Mouse (Mus musculus) mesoderm, embryonic 11.5 days (tissue): ENCODE data around the gene Wdr6.

Experiments
- DNase-seq: peaks from one replicate; pipeline ENCODE4 v3.0.0-alpha.2; 2012; ENCODE audit warnings: low read depth, low spot score

Gene Wdr6

DNA sequence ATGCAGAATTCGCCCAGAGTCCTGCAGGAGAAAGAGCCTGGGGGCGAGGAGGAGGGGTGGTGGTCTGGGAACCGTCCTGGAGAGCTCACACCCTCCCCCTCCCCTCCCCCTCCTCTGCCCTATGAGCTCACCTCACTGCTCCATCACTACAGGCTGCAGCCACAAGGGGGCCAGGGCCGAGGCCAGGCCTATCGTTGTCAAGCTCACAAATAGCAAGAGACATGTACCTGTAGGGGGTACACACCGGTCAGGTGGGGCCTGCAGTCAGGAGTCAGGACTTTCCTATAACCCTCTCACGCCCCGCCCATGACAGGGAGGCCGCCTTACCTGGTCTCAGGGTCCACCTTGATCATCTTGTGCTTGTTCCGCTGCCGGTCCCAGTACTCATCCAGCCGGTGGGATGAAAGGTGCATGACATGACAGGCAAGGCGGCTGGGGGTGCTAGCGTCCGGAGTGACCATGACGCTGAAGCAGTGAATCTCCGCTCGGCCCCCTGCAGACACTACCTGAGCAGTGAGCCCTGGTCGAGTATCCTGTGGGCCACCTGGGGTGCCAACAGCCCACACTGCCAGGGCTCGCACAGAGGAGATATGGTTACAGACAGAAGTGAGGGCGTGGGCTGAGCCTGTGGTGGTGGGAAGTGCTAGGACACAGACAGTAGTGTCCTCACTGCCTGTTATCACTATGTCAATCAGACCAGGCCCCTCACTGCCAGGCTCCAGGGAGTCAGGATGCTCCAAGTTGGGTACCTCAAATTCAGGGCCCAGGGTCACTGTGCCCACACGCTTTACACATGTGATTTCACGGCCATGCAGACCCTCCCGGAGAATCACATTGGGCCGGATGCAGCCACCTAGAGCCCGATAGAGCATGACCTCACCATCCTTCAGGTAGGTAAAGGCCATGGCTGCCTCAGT, 4.5 kb downstream of the Wdr6 start:
- peak; percentile 82 for DNase-seq

DNA sequence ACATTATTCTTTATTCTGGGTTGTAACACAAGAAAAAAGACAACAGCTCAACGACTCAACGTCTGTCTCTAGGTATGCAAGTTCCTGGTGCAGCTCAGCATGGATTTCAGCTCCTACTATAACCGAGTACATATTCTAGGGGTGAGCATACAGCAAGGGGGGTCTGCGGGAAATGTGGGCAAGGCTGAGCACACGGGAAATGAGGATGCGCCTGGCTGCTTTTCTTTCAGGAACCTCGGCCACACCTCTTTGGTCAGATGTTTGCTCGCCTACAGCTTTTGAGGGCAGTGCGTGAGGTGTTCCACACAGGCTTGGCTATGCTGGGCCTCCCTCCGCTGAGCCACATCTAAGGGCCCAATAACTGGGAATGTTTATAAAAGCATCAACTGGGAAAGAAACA, 6.2 kb downstream of the Wdr6 start:
- DNase-seq = no peak

DNA sequence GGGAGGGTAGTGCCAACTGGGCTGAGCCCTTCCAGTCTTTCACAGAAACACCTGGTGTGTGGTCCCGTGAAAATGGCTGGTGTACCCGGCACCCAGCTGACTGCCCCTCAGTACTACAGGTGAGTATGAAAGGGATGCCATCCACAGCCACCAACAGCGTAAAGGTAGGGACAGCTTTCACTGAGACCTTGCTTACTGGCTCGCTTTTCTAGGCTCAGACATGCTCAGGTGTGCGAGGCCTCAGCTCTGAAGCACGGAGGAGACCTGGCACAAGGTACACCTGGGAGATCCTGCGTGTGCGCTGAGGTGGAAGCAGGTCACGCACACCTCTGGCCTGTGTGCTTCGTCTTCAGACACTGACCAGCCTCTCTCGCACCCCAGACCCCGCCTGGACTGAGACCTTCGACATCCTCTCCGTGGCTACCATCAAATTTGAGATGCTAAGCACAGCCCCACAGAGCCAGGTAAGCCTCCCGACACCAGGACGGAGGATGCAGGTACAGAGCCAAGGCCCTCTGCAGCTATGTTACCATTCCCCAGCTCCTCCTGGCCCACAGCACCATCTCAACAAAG, 7.1 kb downstream of the Wdr6 start:
- DNase-seq = no peak

DNA sequence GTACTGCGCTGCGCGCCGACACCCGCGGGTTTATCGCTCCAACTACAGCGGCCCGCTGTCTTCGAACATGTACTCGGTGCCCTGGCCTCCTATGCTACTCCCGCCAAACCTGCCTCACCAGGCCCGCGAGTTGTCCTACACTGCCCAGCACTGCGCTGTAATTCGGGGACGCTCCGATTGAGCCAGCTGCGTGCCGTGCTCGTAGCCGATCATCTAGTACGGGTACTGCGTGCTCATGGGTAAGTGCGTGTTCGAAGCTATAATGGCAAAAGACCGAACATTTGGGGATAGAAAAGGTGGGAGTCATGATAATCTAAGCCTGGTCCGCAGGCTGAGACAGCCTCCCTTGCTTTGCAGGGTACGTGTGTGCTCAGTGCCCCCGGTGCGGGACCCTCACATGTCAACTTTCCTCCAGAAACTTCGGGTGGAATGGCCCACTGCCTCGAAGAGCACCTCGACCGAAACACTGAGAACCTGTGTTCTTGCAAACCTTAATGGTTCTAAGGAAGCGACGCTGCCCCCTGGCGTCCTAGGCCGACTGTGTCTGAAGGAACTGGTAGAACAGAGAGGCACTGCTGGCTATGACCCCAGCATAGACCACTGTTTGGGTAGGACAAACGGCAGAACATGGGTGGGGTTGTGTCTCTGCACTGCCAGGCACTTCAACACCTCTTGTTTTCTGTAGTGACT, 8.2 kb downstream of the Wdr6 start:
- peak; percentile 81 for DNase-seq

DNA sequence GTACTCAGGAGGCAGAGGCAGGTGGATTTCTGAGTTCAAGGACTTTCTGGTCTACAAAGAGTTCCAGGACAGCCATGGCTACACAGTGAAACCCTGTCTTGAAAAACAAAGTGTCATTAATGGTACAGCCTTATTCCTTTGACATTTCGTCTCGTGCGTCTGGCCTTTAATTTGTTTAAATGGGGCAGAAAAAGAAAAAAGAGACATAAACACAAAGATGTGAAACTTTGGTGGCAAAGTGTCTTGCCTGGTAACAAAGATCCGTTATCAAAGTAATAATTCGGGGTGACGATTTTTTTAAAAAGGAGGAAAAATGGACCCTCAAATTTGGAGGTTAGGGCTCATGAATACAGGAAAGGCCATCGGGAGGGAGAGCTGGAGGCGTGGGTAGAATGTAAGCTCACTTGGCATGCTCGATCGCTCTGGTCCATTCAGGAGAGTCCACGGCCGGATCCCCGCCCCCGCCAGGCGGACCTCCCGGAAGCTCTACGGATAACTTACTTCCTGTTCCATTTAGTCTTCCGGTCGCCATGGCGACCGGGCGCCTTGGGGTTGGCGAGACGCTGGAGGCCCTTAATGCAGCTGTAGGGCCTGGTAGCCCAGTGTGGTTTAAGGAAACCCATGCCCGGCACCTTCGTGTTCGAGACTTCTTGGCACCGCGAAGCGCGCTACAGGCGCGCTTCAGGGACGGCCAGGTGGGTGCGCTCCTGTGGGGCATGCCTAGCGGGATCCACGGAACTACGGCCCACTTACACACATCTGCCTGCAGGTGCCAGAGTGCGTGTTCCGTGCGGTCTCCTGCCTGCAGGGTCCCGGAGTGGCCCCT, 8.9 kb downstream of the Wdr6 start, which contains the start of gene Dalrd3:
Gene Dalrd3 (plus strand): TSS at position 506 of the 826 bp plus-strand sequence.
- DNase-seq = peak; percentile 95

DNA sequence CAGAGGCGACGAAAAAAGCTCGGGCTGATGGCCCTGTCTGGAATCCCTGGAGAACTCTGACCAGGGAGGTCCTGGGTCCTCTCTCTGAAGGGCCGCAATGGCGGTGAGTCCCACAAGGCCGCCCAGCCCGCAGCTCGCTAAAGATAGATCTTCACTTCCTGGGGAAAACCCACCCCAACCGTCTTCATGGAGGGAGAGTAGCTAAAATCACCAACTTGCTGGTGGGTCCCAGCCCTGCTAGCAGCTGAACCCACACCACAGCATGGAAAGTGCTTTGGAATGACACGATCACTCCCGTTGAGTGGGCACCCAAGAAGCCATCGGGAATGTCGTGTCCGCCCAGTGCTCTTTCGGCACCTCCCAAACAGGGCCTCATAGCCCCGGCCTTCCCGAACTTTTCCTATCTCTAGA, 10.0 kb downstream of the Wdr6 start:
- no peak for DNase-seq

DNA sequence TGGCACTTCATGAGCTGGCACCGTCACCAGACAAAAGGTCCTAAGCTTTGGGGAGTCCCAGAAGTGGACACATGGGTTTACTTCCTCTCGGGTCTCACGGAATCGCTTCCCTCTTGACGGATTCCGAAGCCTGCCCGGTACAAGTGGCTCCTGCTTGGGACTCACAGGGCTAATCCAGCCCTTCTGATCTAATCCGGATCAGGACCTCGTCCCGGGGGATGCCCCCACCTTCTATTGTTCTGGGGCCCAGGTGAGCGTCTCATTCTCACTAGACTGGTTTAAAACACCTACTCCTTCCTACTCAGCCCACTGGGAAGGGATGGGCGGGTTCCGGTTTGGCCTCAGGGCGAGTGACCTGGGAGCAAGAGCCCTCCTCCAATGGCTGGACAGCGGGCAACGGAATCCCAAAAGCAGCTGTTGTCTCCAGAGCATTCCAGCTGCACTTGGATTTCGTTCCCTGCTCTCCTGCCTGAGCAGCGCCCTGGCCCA, 10.6 kb downstream of the Wdr6 start:
- DNase-seq = no peak

DNA sequence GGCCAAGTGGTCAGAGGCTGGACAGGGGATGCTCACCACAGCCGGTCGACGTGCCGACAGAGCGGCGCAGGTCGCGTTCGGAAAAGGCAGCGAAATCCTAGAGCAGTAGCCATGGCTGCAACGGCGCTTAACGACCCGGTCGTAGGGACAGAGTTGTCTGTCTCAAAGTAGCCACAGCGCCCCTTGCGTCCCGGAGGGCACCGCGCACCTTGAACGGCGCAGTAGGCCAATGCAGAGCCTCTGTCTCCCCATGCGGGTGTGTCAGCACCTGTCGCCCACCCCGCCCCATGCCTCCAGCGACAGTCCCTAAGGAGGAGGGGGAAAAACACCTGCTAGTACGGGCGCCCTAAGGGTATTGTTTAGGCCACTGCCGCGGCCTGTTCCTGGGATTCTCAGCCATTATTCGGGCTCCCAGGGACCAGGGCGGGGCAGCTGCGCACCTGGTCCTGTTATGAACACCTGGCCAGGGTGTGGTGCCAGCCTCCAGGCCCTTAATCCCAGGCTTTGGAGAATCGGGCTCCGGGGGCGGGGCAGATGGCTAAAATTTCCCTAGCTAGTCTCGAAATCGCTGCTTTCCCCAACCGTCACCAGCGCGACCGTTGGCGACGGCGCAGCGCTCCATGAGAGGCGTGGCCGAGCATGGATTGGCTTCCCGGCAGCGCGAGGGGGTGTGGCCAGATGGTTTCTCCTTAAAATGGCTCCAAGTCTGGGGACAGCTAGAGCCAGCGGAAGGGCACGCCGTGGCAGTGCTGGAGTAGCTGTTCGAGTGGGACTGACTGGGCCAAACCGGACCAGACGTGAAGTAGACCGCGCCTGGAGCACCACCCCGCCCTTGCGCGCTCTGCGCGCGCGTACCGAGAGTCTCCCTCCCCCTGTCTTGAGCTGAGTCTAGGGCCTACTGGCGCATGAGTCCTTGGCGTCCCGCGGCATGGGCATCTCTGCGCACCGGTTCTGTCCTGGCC, 11.4 kb downstream of the Wdr6 start, which contains the start of gene Ndufaf3:
Gene Ndufaf3 (minus strand): TSS at position 620 of the 962 bp plus-strand sequence.
- DNase-seq = peak; percentile 94

DNA sequence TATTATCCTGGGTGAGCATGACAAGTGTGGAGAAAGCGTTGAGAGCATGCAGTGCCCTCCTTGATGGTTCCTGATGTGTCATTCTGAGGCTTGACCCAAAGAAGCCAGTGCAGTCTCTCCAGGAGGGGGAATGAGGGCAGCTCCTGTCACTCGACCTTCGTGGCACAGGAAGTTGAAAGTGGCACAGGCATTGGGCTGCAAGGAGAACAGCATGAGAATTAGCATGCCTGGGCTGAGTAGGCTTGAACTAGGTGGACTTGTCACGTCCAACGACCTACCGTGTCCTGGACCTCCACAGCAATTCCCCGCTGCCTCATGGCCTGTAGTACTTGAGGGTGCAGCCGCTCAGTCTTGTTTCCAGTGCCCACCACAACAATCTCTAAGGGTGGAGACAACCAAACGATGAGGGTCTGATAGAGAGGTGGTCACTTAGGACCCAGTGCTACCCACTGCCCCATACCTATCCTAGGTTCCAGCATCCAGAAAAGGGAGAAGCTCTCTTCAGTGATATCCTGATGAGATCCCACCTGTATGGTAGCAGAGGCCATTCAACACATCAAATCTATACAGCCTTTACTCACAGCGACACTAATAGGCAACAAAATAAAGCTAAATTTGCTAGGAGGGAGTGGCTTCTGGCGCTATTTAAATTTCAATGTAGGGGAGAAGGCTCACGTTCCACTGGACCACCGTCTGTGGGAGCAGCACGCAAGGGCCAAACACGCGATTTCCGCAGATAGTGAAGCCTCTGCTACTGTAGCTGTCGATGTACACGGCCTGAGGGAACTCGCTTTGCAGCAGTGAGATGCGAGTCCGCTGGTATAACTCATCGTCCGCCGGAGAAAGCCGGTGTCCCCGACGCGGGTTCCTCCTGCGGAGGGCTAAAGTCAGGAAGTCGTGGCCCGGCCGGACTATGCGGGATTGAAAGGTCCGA, 12.4 kb downstream of the Wdr6 start:
- DNase-seq = no peak

DNA sequence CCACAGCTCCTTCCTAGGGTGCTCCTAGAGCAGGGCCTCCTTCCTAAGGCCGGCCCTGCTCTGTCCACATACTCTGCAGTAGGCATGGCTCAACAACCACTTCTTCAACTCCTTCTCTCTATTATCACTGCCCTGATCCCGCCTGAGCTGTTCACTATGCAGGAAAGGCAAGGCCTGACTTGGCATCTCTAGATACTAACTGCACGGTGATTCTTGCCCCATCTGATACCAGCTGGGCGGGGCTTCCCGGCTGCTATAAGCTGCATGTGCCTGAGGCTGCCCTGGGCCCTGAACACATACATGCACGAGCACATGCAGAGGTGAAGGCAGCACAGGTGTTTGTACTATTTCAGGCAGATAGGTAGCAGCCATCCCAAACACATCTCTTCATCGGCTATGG, 14.4 kb downstream of the Wdr6 start:
- DNase-seq = no peak

DNA sequence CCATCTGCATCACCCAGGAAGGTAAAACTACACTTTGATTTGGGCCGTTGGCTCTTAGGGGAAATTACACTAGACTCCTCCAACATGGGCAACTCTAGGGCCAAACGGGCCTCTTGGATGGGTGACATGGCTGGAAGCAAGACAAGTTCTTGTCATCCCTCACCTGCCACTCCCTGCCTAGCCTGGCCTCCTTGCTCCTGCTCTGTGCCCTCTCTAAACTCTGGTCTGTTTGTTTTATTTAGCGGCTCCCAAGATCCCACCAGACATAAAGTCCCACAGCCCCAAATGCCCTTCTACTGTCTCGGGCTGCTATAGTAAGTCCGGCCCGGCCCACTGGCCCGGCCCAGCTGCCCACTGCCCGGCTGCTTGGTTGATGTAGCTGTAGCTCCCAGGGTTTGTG, 14.9 kb downstream of the Wdr6 start:
- DNase-seq = no peak

DNA sequence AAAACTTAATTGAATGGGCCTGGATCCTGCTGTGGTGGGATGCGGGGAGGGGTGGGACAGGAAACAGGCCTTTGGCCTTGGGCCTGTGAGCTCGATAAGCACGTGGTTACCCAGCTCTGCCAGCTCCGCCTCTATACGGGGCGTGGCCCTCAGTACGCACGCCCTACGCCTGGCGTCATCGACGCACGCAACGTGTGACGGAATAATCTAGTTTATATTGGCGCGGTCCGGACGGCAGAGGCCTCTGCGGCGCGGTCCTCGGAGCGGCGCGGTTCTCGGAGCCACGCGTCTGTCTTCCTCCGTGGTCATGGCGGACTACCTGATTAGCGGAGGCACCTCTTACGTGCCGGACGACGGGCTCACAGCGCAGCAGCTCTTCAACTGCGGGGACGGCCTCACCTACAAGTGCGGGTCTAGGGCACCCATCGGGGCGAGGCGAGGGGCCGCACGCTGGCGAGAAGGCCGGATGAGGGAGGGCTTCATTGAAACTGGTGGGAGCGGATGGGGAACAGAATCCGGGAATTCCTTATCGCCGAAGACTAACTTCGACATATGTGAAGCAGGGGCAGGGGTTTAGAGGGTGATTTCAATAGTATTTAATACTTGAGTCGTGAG, 18.2 kb downstream of the Wdr6 start, which contains the start of gene Impdh2:
Gene Impdh2 (plus strand): TSS at position 60 of the 615 bp plus-strand sequence.
- DNase-seq = peak; percentile 99

DNA sequence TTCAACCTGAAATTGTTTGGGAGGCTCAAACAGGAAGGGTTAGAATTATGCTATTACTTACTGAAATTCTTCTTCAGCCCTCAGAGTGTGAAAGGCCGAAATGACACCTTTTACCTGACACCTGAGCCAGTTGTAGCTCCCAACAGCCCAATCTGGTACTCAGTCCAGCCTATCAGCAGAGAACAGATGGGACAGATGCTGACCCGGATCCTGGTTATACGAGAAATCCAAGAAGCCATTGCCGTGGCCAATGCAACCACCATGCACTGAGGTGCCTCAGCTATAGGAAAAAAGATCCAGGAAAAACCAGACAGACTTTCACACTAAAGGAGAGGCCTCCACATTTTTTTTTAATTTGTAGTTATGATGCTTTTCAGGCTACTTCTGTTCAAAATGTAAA, 19.4 kb downstream of the Wdr6 start:
- DNase-seq = no peak

DNA sequence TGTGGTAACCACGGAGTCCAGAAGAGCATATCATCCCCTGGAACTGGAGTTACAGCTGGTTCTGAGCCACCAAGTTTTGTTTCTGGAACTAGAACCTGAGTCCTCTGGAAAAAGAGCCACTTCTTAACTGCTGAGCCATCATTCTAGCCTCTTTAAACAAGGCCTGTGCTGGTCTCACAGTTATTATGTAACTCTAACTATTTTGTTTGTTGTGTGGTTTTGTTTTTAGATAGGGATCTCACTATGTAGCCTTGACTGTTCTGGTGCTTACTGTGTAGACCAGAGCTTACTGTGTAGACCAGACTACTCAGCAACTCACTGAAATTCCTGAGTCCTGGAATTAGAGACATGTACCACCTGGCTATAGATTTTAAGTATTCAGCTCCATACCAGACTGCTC, 31.7 kb downstream of the Wdr6 start:
- no peak for DNase-seq

DNA sequence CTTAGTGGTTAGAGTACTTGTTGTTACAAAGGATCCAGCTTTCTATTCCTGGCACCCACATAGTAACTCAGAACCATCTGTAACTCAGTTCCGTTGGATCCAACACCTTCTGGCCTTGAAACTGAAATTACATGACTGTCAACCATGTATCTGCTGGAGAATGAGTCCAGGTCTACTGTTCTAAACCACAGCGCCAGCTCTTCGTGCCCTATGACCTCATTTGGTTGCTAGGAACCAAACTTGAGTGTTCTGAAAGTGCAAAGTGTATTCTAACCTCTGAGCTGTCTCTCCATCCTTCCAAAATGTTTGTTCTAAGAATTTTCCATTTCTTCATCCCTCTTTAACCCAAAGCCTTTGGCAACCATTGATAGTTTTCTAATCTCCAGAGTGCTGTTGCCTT, 32.6 kb downstream of the Wdr6 start:
- no peak for DNase-seq

DNA sequence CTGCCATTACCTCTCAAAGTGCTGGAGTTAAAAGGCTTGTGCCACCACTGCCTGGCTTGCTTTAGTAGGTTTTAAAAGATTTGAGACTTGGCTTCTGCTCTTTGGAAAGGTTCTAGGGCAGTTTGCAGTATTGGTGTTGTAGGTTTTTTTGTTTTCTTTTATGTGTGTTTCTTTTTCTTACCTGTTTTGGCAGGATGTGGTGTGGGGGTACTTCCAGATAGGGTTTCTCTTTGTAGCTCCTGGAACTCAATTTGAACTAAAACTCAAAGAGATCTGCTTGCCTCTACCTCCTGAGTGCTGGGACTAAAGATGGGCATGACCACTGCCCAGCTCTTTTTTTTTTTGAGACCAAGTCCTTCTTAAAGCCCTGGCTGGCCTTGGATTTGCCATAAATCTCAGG, 37.7 kb downstream of the Wdr6 start:
- no peak for DNase-seq

DNA sequence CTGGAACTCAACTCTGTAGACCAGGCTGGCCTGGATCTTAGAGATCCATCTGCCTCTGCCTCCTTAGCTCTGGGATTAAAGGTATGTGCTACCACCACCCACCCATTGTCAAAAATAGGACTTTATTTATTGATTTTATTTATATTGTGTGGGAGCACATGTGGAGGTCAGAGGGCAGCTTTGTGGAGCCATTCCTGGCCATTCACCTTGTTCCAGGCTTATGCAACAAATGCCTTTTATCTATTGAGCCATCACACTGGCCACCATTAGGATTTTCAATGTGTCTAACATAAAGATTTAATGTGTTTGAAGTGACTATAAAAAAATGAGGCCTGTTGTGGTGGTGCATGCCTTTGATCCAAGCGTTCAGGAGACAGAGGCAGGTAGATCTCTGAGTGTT, 47.0 kb downstream of the Wdr6 start:
- no peak for DNase-seq

DNA sequence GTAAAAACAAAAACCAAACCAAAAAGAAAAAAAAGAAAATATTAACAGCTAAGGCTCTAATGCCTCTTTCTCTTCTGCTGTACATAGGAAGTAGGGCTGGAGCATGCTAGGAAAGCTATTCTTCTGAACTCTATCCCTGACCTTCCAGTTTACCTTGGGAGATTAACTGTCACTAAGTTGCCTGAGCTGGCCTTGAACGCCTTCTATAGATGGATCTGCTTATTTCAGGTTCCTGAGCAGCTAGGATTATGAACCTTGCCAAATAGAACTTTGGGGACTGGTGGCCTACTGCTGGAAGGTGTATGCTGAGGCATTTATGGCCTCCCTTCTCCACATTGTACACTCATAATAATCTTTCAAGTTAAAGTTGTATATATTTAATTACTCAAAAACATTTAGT, 47.6 kb downstream of the Wdr6 start:
- DNase-seq = no peak

DNA sequence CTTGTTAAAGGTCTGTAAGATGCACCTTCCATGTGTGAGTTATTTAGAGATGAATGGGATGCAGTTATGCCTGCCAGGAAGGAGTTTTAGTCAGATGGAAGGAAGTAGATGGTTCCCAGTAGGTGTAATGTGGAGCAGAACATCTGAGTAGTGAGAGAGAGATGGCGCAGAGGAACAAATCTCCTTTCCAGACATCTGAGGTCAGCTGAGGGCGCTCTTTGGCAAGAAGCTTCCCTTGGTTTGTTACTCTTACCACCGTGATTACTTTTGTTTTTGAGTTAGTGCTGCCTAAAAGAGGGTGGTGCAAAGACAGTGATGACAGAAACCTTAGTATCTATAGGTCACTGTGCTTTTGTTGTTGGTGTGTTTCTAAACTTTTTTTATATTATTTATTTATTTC, 53.1 kb downstream of the Wdr6 start:
- no peak for DNase-seq
